Mouse (Mus musculus): ENCODE results near the gene Hexim1. TPM values are rescaled to one million over a fixed set of nuclear protein-coding genes. Genes with fewer than 3 reads are reported as not detected.

Gene Hexim1
- total RNA-seq, 2 experiments from 2014 or later = 49.6 to 50.0 TPM

- no peak for TF ChIP-seq CTCF (IDR thresholded peaks at IDR 0.05)
- intact Hi-C loops (cut with DNase I) = no loop called here
- H3K4me3 ChIP-seq = no peak overlapping the region
- DNase-seq (ENCODE audit: extremely low spot score in 1 of 2, low spot score in 2 of 2) = no peak
- no peak overlapping the region for H3K27ac ChIP-seq
Observed at GRCm38 (mm10) chr11:103099352-103099940, 16.6 kb upstream of the Hexim1 start.

DNA sequence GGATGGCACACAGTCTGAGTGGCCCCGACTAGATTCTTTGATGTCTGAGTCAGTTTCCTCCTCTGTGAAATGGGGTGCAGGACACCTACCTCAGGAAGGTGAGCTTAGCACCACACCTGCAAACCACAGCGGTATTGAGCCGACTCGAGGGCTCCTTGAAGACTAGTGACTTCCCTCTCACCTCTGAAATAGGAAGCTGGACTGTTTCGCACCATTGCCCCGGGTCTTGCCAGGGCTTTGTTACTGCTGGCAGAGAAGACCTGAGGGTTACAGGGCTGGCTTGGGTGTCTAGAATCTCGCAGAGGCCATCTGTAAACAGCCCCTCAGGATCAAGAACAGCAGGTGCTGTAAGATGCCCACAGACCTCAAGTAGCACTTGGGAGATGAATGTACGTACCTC lies 15.7 kb upstream of the Hexim1 start:
- no peak for DNase-seq (ENCODE audit: extremely low spot score in 1 of 2, low spot score in 2 of 2)
- H3K27ac ChIP-seq = no peak overlapping the region
- H3K4me3 ChIP-seq = no peak overlapping the region
- intact Hi-C loops (cut with DNase I) = no loop called here
- TF ChIP-seq CTCF (IDR thresholded peaks at IDR 0.05) = no peak

DNA sequence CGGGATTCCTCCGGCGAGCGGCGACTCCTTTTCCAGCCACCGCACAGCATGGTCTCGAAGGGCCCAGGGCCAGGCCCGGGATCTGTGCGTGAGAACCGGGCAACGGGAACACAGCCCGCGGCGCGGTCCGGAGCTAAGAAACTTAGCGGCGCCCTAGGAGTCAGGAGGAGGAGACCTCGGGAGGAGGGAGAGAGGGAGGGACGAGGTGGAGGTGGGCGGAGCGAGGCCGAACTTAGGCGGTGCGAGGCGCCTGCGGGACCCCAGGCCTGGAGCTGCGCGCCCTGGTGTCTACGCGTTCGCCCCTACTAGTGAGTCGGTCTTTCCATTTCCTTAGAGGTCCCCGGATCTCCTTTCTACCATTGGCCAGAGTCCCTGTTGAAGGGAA lies 14.6 kb upstream of the Hexim1 start, which contains the start of the genes Plcd3 and Acbd4:
Gene Plcd3, minus strand, starts transcription at position 178 of the 385 bp plus-strand sequence.
Gene Acbd4, plus strand, starts transcription at position 202 of the 385 bp plus-strand sequence.
- no peak for TF ChIP-seq CTCF (IDR thresholded peaks at IDR 0.05)
- intact Hi-C loops (cut with DNase I) = no loop called here
- peak; percentile 72 to 73 for DNase-seq (ENCODE audit: extremely low spot score in 1 of 2, low spot score in 2 of 2)
- H3K27ac ChIP-seq = peak within 1 kb of the TSS; percentile 96
- peak within 1 kb of the TSS; percentile 56 for H3K4me3 ChIP-seq

- Histone ChIP-seq H3K4me3 (peak overlapping the region; percentile 56), H3K27ac (peak overlapping the region; percentile 96)
- TF ChIP-seq CTCF (IDR thresholded peaks at IDR 0.05) = no peak
- intact Hi-C loops (cut with DNase I) = loop anchor here (1.0 to 2.0 kb wide), 3 partner anchors 31 to 223 kb away; no protein-coding TSS in a partner anchor
- DNase-seq (ENCODE audit: extremely low spot score in 1 of 2, low spot score in 2 of 2) = peak; percentile 64 to 69
Observed at GRCm38 (mm10) chr11:103101866-103102501, 14.0 kb upstream of the Hexim1 start.

DNA sequence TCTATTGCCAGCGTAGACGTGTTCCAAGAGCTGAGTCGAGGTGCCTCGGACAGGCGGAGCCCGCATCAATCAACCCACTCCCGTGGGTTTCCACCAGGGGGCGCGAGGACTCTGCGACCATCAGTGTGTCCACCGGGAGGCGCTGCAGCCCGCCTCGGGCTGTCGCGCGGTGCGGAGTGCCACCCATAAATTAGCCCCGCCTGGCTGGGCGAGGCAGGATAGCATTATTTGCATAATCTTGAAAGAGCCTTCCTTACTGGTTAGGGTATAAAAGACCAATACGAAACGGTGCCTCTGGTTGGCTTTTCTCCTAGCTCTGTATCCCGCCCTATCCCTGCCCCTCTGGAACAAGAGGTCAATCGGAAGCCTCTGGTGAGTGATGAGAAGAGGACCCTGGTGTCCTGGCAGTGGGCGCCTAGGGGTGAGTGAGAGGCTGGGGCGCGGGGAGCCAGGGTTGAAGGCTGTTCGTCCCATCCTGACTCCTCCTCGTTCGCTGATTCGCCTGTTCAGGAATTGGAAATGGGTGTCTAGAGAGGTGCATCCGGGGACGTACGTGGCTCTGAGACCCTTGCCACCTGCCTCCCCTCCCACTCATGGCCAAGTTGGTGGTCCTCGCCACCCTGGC lies 13.2 kb upstream of the Hexim1 start:
- DNase-seq (ENCODE audit: extremely low spot score in 1 of 2, low spot score in 2 of 2) = peak; percentile 96 to 100
- Histone ChIP-seq H3K4me3 (peak overlapping the region; percentile 56), H3K27ac (peak overlapping the region; percentile 96)
- TF ChIP-seq CTCF (IDR thresholded peaks at IDR 0.05) = no peak; the same call in none of the 2 replicates
- intact Hi-C loops (cut with DNase I) = loop anchor here (1.0 to 2.0 kb wide), 3 partner anchors 30 to 222 kb away; no protein-coding TSS in a partner anchor

DNA sequence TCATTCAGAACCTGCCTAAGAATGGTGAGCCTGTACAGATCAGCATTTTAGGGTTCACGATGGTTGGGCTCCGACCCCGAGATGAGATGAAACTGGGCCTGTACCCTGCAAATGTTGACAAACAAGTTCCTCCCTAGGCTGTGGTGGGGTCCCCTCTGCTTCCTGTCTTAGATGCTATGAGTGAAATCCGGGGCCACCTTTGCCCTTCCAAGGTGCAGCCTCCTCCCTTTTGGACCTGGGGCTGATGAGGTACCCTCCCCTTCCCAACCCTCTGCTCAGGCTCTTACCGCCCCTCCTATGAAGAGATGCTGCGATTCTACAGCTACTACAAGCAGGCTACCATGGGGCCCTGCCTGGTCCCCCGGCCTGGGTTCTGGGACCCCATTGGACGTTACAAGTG lies 12.4 kb upstream of the Hexim1 start:
- peak overlapping the region; percentile 81 for H3K27ac ChIP-seq
- intact Hi-C loops (cut with DNase I) = loop anchor here (2.0 kb wide), 1 partner anchor 221 kb away; no protein-coding TSS in a partner anchor
- peak overlapping the region; percentile 56 for H3K4me3 ChIP-seq
- no peak for TF ChIP-seq CTCF (IDR thresholded peaks at IDR 0.05)
- DNase-seq (ENCODE audit: extremely low spot score in 1 of 2, low spot score in 2 of 2) = no peak

DNA sequence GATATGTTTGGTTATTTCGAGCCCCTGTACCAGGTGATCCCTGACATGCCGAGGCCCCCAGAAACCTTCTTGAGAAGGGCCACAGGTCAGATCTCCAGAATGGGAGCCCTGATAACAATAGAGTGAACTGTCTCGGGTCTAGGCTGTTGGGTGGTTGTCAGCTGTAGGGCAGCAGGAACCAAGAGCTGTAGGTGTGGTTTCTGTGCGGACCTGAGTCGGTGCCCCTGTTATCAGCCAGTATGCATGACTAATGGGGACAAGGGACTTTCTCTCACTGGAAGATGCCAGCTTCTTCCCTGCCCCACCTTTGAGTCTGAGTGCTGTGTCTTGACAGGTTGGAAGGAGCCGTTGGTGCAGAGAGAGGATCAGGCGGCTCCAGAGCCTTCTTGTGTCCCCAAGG lies 11.6 kb upstream of the Hexim1 start:
- no peak for TF ChIP-seq CTCF (IDR thresholded peaks at IDR 0.05)
- H3K4me3 ChIP-seq = no peak overlapping the region
- intact Hi-C loops (cut with DNase I) = no loop called here
- H3K27ac ChIP-seq = no peak overlapping the region
- DNase-seq (ENCODE audit: extremely low spot score in 1 of 2, low spot score in 2 of 2) = no peak

GRCm38 (mm10) chr11:103105180-103105725 lies 10.8 kb upstream of the Hexim1 start:
- Histone ChIP-seq H3K4me3 (no peak overlapping the region), H3K27ac (no peak overlapping the region)
- no peak for TF ChIP-seq CTCF (IDR thresholded peaks at IDR 0.05)
- intact Hi-C loops (cut with DNase I) = no loop called here
- DNase-seq (ENCODE audit: extremely low spot score in 1 of 2, low spot score in 2 of 2) = no peak

DNA sequence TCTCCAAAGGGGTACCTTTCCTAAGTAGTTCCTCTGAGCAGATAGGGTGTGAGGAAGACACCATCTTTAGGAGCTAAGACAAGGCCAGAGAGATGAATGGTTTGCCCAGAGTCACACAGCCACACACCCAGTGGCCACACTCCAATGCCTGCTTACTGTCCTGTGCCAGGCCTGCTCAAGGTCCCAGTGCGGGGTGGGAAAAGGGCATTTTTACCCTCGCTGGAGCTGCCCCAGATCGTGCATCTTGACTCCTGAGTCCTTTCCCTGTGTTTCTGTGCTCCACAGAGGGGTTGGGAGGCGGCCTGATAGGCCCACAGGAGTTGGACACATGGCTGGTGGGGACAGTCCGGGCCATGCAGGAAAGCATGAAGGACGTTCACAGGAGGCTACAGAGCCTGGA lies 10.2 kb upstream of the Hexim1 start:
- no peak for TF ChIP-seq CTCF (IDR thresholded peaks at IDR 0.05)
- H3K4me3 ChIP-seq = no peak overlapping the region
- no peak overlapping the region for H3K27ac ChIP-seq
- no peak for DNase-seq (ENCODE audit: extremely low spot score in 1 of 2, low spot score in 2 of 2)
- intact Hi-C loops (cut with DNase I) = no loop called here

DNA sequence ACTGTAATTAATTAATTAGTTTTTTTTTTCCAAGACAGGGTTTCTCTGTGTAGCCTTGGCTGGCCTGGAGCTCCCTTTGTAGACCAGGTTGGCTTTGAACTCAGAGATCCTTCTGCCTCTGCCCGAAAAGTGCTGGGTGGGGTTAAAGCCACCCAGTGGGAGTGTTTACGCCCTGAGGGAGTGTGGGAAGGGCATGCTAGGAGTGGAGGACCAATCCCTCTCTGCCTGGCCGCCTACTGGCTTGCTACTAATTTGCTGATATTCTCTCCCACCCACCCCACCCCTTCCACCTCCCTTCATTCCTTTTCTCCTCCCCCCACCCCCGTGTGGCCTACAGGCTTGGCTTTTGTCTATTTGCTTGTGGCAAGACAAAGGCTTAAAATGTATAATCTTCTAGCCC lies 9.6 kb upstream of the Hexim1 start:
- no peak overlapping the region for H3K27ac ChIP-seq
- intact Hi-C loops (cut with DNase I) = no loop called here
- no peak overlapping the region for H3K4me3 ChIP-seq
- no peak for DNase-seq (ENCODE audit: extremely low spot score in 1 of 2, low spot score in 2 of 2)
- TF ChIP-seq CTCF (IDR thresholded peaks at IDR 0.05) = no peak

DNA sequence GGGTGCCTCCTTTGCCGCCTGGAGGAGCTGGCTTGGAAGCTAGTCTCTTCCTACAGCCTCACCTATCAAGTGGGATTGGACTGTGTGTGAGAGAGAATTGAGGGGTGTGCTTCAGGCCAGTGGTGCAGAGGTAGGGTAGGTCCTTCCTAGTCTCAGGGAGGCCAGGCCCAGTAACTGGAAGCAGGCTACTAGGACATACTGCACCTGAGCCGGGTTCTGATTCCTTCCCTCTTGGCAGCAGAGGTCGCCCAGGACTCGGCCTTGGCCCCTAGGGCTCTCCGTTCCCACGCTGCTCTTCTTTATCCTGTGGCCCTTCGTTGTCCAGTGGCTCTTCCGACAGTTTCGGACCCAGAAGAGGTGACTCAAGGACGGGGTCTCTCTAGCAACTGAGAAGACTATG lies 4.7 kb upstream of the Hexim1 start:
- no peak for TF ChIP-seq CTCF (IDR thresholded peaks at IDR 0.05)
- Histone ChIP-seq H3K27ac (peak overlapping the region; percentile 67; the same call in 1 of the 2 replicates), H3K4me3 (no peak overlapping the region)
- intact Hi-C loops (cut with DNase I) = no loop called here
- DNase-seq (ENCODE audit: extremely low spot score in 1 of 2, low spot score in 2 of 2) = no peak
